Mouse (Mus musculus): ENCODE measurements around the gene B4galt5. TPM values are rescaled to one million over a fixed set of nuclear protein-coding genes. Genes with fewer than 3 reads are reported as not detected.
A peak's percentile ranks its signal among the peaks of the same experiment; 100 is the strongest.

The B4galt5 gene
- polyA plus RNA-seq, 1 experiment from 2014 or later: 17.0 TPM

- no peak for ATAC-seq (ENCODE audit: insufficient read depth, low FRiP score, low read depth)
- Histone ChIP-seq H3K4me1 (peaks cover 7% of the 10 kb centered on the region), H3K36me3 (no peaks in the 10 kb centered on the region), H3K9me3 (no peaks in the 10 kb centered on the region), H3K27ac (no peak overlapping the region), H3K9ac (no peak overlapping the region), H3K27me3 (replicated peaks) (no peaks in the 10 kb centered on the region), H3K4me2 (no peak overlapping the region), H3K4me3 (replicated peaks) (no peak overlapping the region)
- WGBS: 88% methylated on average over 5 of the region's 5 CpGs
Observed at GRCm38 (mm10) chr2:167375688-167376087, 26.7 kb upstream of the B4galt5 start.

GRCm38 (mm10) chr2:167375135-167375534 is 26.2 kb upstream of the B4galt5 start:
- Histone ChIP-seq H3K27me3 (replicated peaks) (no peaks in the 10 kb centered on the region), H3K27ac (peak overlapping the region; percentile 7; the same call in 1 of the 2 replicates), H3K4me2 (no peak overlapping the region), H3K36me3 (no peaks in the 10 kb centered on the region), H3K4me3 (replicated peaks) (no peak overlapping the region), H3K4me1 (peaks cover 4% of the 10 kb centered on the region; the same call in 1 of the 2 replicates), H3K9me3 (no peaks in the 10 kb centered on the region), H3K9ac (no peak overlapping the region)
- 74% methylated on average over 9 of the region's 9 CpGs for WGBS
- ATAC-seq (ENCODE audit: insufficient read depth, low FRiP score, low read depth): no peak

GRCm38 (mm10) chr2:167374191-167374805 is 25.3 kb upstream of the B4galt5 start:
- Histone ChIP-seq H3K27ac (no peak overlapping the region), H3K4me1 (peaks cover 4% of the 10 kb centered on the region; the same call in 1 of the 2 replicates), H3K9me3 (no peaks in the 10 kb centered on the region), H3K4me3 (replicated peaks) (no peak overlapping the region), H3K27me3 (replicated peaks) (no peaks in the 10 kb centered on the region), H3K9ac (no peak overlapping the region), H3K4me2 (no peak overlapping the region), H3K36me3 (no peaks in the 10 kb centered on the region)
- no peak for ATAC-seq (ENCODE audit: insufficient read depth, low FRiP score, low read depth)
- WGBS: 89% methylated on average over 12 of the region's 12 CpGs

GRCm38 (mm10) chr2:167373266-167373665 is 24.3 kb upstream of the B4galt5 start:
- ATAC-seq (ENCODE audit: insufficient read depth, low FRiP score, low read depth): no peak
- Histone ChIP-seq H3K27me3 (replicated peaks) (no peaks in the 10 kb centered on the region), H3K36me3 (no peaks in the 10 kb centered on the region), H3K9me3 (no peaks in the 10 kb centered on the region), H3K4me2 (no peak overlapping the region), H3K4me3 (replicated peaks) (no peak overlapping the region), H3K4me1 (peaks cover 4% of the 10 kb centered on the region; the same call in 1 of the 2 replicates), H3K9ac (no peak overlapping the region), H3K27ac (no peak overlapping the region)
- 62% methylated on average over 5 of the region's 5 CpGs for WGBS

GRCm38 (mm10) chr2:167371506-167371905 is 22.5 kb upstream of the B4galt5 start:
- no peaks in the 10 kb centered on the region for H3K36me3 ChIP-seq
- no peak overlapping the region for H3K4me3 ChIP-seq (replicated peaks)
- H3K9ac ChIP-seq: no peak overlapping the region
- peaks cover 4% of the 10 kb centered on the region; the same call in 1 of the 2 replicates for H3K4me1 ChIP-seq
- H3K9me3 ChIP-seq: no peaks in the 10 kb centered on the region
- no peak for ATAC-seq (ENCODE audit: insufficient read depth, low FRiP score, low read depth)
- no peaks in the 10 kb centered on the region for H3K27me3 ChIP-seq (replicated peaks)
- H3K27ac ChIP-seq: no peak overlapping the region
- no peak overlapping the region for H3K4me2 ChIP-seq
- 84% methylated on average over 2 of the region's 2 CpGs for WGBS

- H3K9me3 ChIP-seq: no peaks in the 10 kb centered on the region
- H3K27ac ChIP-seq: peak overlapping the region; percentile 31; the same call in 1 of the 2 replicates
- no peak for ATAC-seq (ENCODE audit: insufficient read depth, low FRiP score, low read depth)
- no peaks in the 10 kb centered on the region for H3K36me3 ChIP-seq
- H3K27me3 ChIP-seq (replicated peaks): no peaks in the 10 kb centered on the region
- no peak overlapping the region for H3K4me3 ChIP-seq (replicated peaks)
- H3K4me2 ChIP-seq: peak overlapping the region; percentile 27; the same call in 1 of the 2 replicates
- H3K9ac ChIP-seq: no peak overlapping the region
- peaks cover 4% of the 10 kb centered on the region; the same call in 1 of the 2 replicates for H3K4me1 ChIP-seq
- 65% methylated on average over 7 of the region's 9 CpGs for WGBS
Observed at GRCm38 (mm10) chr2:167368328-167368727, 19.3 kb upstream of the B4galt5 start.

GRCm38 (mm10) chr2:167367777-167368281 is 18.8 kb upstream of the B4galt5 start:
- Histone ChIP-seq H3K27me3 (replicated peaks) (no peaks in the 10 kb centered on the region), H3K4me3 (replicated peaks) (no peak overlapping the region), H3K9ac (no peak overlapping the region), H3K9me3 (no peaks in the 10 kb centered on the region), H3K4me2 (peak overlapping the region; percentile 27; the same call in 1 of the 2 replicates), H3K4me1 (no peaks in the 10 kb centered on the region), H3K27ac (peak overlapping the region; percentile 31; the same call in 1 of the 2 replicates), H3K36me3 (no peaks in the 10 kb centered on the region)
- no peak for ATAC-seq (ENCODE audit: insufficient read depth, low FRiP score, low read depth)
- WGBS: 49% methylated on average over 20 of the region's 20 CpGs

- no peaks in the 10 kb centered on the region for H3K4me1 ChIP-seq
- H3K9me3 ChIP-seq: no peaks in the 10 kb centered on the region
- no peak overlapping the region for H3K4me2 ChIP-seq
- H3K27ac ChIP-seq: no peak overlapping the region
- ATAC-seq (ENCODE audit: insufficient read depth, low FRiP score, low read depth): no peak
- H3K27me3 ChIP-seq (replicated peaks): no peaks in the 10 kb centered on the region
- no peak overlapping the region for H3K9ac ChIP-seq
- H3K4me3 ChIP-seq (replicated peaks): no peak overlapping the region
- 46% methylated on average over 7 of the region's 7 CpGs for WGBS
- H3K36me3 ChIP-seq: no peaks in the 10 kb centered on the region
Observed at GRCm38 (mm10) chr2:167367325-167367724, 18.3 kb upstream of the B4galt5 start.

- Histone ChIP-seq H3K27ac (no peak overlapping the region), H3K9ac (no peak overlapping the region), H3K27me3 (replicated peaks) (no peaks in the 10 kb centered on the region), H3K4me3 (replicated peaks) (no peak overlapping the region), H3K4me1 (no peaks in the 10 kb centered on the region), H3K36me3 (no peaks in the 10 kb centered on the region), H3K4me2 (no peak overlapping the region), H3K9me3 (no peaks in the 10 kb centered on the region)
- WGBS: 93% methylated on average over 2 of the region's 2 CpGs
- ATAC-seq (ENCODE audit: insufficient read depth, low FRiP score, low read depth): no peak
Observed at GRCm38 (mm10) chr2:167365063-167365462, 16.1 kb upstream of the B4galt5 start.

- no peak overlapping the region for H3K27ac ChIP-seq
- WGBS: 77% methylated on average over 9 of the region's 9 CpGs
- no peak overlapping the region for H3K4me3 ChIP-seq (replicated peaks)
- H3K9me3 ChIP-seq: no peaks in the 10 kb centered on the region
- no peak overlapping the region for H3K4me2 ChIP-seq
- H3K9ac ChIP-seq: no peak overlapping the region
- ATAC-seq (ENCODE audit: insufficient read depth, low FRiP score, low read depth): no peak
- H3K36me3 ChIP-seq: no peaks in the 10 kb centered on the region
- H3K27me3 ChIP-seq (replicated peaks): no peaks in the 10 kb centered on the region
- no peaks in the 10 kb centered on the region for H3K4me1 ChIP-seq
Observed at GRCm38 (mm10) chr2:167363272-167364045, 14.5 kb upstream of the B4galt5 start.

GRCm38 (mm10) chr2:167358499-167358898 is 9.5 kb upstream of the B4galt5 start:
- Histone ChIP-seq H3K4me2 (no peak overlapping the region), H3K4me3 (replicated peaks) (no peak overlapping the region), H3K36me3 (no peaks in the 10 kb centered on the region), H3K27ac (no peak overlapping the region), H3K4me1 (no peaks in the 10 kb centered on the region), H3K9me3 (no peaks in the 10 kb centered on the region), H3K27me3 (replicated peaks) (no peaks in the 10 kb centered on the region), H3K9ac (no peak overlapping the region)
- ATAC-seq (ENCODE audit: insufficient read depth, low FRiP score, low read depth): no peak
- 77% methylated on average over 2 of the region's 2 CpGs for WGBS

GRCm38 (mm10) chr2:167356885-167357284 is 7.9 kb upstream of the B4galt5 start:
- no peak overlapping the region for H3K4me3 ChIP-seq (replicated peaks)
- H3K4me2 ChIP-seq: no peak overlapping the region
- 0 out of 2 replicates have a peak, but pooled peaks cover 2% of the 10 kb centered on the region for H3K4me1 ChIP-seq
- H3K27me3 ChIP-seq (replicated peaks): no peaks in the 10 kb centered on the region
- H3K9me3 ChIP-seq: no peaks in the 10 kb centered on the region
- H3K27ac ChIP-seq: no peak overlapping the region
- no peak for ATAC-seq (ENCODE audit: insufficient read depth, low FRiP score, low read depth)
- no peak overlapping the region for H3K9ac ChIP-seq
- H3K36me3 ChIP-seq: no peaks in the 10 kb centered on the region

All from stomach, embryonic 15.5 days (tissue).